8 mouse cellular contexts compared by ENCODE assay signal in the genomic region with DNA sequence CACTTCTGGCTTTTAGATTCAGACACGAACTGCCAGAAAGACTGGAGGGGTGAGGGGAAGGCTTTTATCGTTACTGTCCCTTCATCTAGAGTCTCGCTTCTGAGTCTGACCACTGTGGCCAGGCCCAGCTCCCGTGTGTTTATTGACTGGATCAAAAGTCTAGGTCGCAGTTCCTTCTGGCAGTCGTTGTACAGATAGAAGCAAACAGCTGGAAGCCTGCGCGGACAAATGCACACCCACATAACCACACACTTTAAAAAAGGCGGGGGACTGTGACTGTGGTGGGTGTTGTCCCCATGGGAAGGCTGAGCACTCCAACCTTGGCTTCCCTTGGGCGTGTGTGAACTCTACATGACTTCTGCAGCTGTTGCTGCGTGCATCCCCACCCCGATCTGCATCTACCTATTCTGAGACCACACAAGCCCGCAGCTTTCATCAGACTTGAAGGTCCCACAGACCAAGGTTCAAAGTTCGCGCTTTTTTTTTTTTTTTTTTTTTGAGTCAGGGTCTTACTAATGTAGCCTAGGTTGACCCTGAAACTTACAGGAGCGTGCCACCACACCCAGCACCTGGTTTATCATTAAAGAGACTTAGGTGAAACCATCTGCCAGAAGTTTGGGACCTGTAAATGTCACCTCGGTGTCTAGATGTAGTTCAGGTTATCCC. TPM values are rescaled to one million over a fixed set of nuclear protein-coding genes. Genes with fewer than 3 reads are reported as not detected.
A peak's percentile ranks its signal among the peaks of the same experiment; 100 is the strongest.
DNase-seq lines count a peak whose midpoint lies in the region; ATAC-seq and TF ChIP-seq lines count a peak whose summit lies in the region.

No protein-coding gene starts in this region.

- peak; percentile 36 for DNase-seq in 416B (ENCODE audit: low read depth)
- DNase-seq in forebrain, embryonic 10.5 days (ENCODE audit: extremely low spot score, low spot score) = no peak
- peak; percentile 51 for DNase-seq in heart, postnatal 4 days
- peak; percentile 50 for DNase-seq in limb, embryonic 11.5 days (ENCODE audit: low spot score)
- no peak for DNase-seq in layer of hippocampus, postnatal 25 days (ENCODE audit: extremely low spot score in 1 of 2, low spot score in 1 of 2)
- no peak for DNase-seq in right cerebral cortex, postnatal 25 days

- 17% methylated on average over 17 of the region's 17 CpGs for WGBS in forebrain, embryonic 10.5 days
- 14% methylated on average over 17 of the region's 17 CpGs for WGBS in limb, embryonic 11.5 days
- WGBS in midbrain, embryonic 13.5 days = 21% methylated on average over 17 of the region's 17 CpGs

- TF ChIP-seq CTCF in ES-Bruce4 (IDR thresholded peaks at IDR 0.05; ENCODE audit: low read depth, low read length) = no peak

- TF ChIP-seq POLR2A in ES-Bruce4 (IDR thresholded peaks at IDR 0.05; ENCODE audit: insufficient read depth, low read length) = no peak

- H3K27me3 ChIP-seq in ES-Bruce4 (ENCODE audit: control insufficient read depth, insufficient read depth, low read length, poor library complexity, severe bottlenecking) = no peaks in the 10 kb centered on the region
- peaks cover 80% of the 10 kb centered on the region for H3K27me3 ChIP-seq in forebrain, embryonic 10.5 days (ENCODE audit: poor library complexity, severe bottlenecking)
- H3K27me3 ChIP-seq in limb, embryonic 11.5 days (ENCODE audit: control insufficient read depth, insufficient read depth, low read length) = no peaks in the 10 kb centered on the region
- peaks cover 68% of the 10 kb centered on the region for H3K27me3 ChIP-seq in midbrain, embryonic 13.5 days

- H3K9ac ChIP-seq in ES-Bruce4 (ENCODE audit: low read depth, poor library complexity, severe bottlenecking) = peak overlapping the region; percentile 33
- H3K9ac ChIP-seq in limb, embryonic 11.5 days (ENCODE audit: low read length) = peak overlapping the region; percentile 19; the same call in 1 of the 2 replicates
- peak overlapping the region; percentile 64; the same call in 1 of the 2 replicates for H3K9ac ChIP-seq in midbrain, embryonic 13.5 days (replicated peaks)

- no peaks in the 10 kb centered on the region for H3K36me3 ChIP-seq in ES-Bruce4 (ENCODE audit: control insufficient read depth, insufficient read depth, low read length, poor library complexity, severe bottlenecking)
- H3K36me3 ChIP-seq in forebrain, embryonic 10.5 days (replicated peaks) = no peaks in the 10 kb centered on the region
- H3K36me3 ChIP-seq in limb, embryonic 11.5 days (ENCODE audit: control insufficient read depth, insufficient read depth, low read length) = no peaks in the 10 kb centered on the region
- no peaks in the 10 kb centered on the region for H3K36me3 ChIP-seq in midbrain, embryonic 13.5 days

- TF ChIP-seq EP300 in ES-Bruce4 (IDR thresholded peaks at IDR 0.05; ENCODE audit: insufficient read depth, low read depth, low read length) = peak; percentile 66

- H3K4me1 ChIP-seq in ES-Bruce4 (ENCODE audit: control insufficient read depth, insufficient read depth, low read length) = peaks cover 6% of the 10 kb centered on the region
- H3K4me1 ChIP-seq in forebrain, embryonic 10.5 days = peaks cover 54% of the 10 kb centered on the region
- peaks cover 20% of the 10 kb centered on the region for H3K4me1 ChIP-seq in limb, embryonic 11.5 days (ENCODE audit: control insufficient read depth, insufficient read depth, low read length)
- H3K4me1 ChIP-seq in midbrain, embryonic 13.5 days (replicated peaks) = peaks cover 19% of the 10 kb centered on the region

- peak overlapping the region; percentile 91 for H3K4me2 ChIP-seq in limb, embryonic 11.5 days (ENCODE audit: low read depth, severe bottlenecking)
- H3K4me2 ChIP-seq in midbrain, embryonic 13.5 days (replicated peaks) = peak overlapping the region; percentile 83

- H3K9me3 ChIP-seq in ES-Bruce4 (replicated peaks; ENCODE audit: control insufficient read depth, insufficient read depth, low read length, poor library complexity, severe bottlenecking) = no peaks in the 10 kb centered on the region
- H3K9me3 ChIP-seq in forebrain, embryonic 10.5 days = peaks cover 5% of the 10 kb centered on the region
- H3K9me3 ChIP-seq in limb, embryonic 11.5 days (ENCODE audit: control insufficient read depth, low read length) = no peaks in the 10 kb centered on the region
- H3K9me3 ChIP-seq in midbrain, embryonic 13.5 days = peaks cover 3% of the 10 kb centered on the region; the same call in 1 of the 2 replicates

- ATAC-seq in limb, embryonic 11.5 days (ENCODE audit: insufficient number of reproducible peaks, low FRiP score, low TSS enrichment, low read depth) = no peak; the same call in 1 of the 2 replicates
- no peak for ATAC-seq in midbrain, embryonic 13.5 days

- H3K4me3 ChIP-seq in ES-Bruce4 (ENCODE audit: low read depth, low read length) = peak overlapping the region; percentile 29
- peak overlapping the region; percentile 65 for H3K4me3 ChIP-seq in forebrain, embryonic 10.5 days
- 0 out of 2 replicates have a peak overlapping the region, but pooled peaks have one; percentile 38 for H3K4me3 ChIP-seq in limb, embryonic 11.5 days (ENCODE audit: low read depth, low read length)
- peak overlapping the region; percentile 46 for H3K4me3 ChIP-seq in midbrain, embryonic 13.5 days (replicated peaks)

- H3K27ac ChIP-seq in ES-Bruce4 (ENCODE audit: insufficient read depth, low read length) = peak overlapping the region; percentile 10; the same call in 1 of the 2 replicates
- peak overlapping the region; percentile 93 for H3K27ac ChIP-seq in forebrain, embryonic 10.5 days
- H3K27ac ChIP-seq in limb, embryonic 11.5 days (replicated peaks; ENCODE audit: low read depth, low read length) = peak overlapping the region; percentile 88
- no peak overlapping the region for H3K27ac ChIP-seq in midbrain, embryonic 13.5 days

RNA-seq across cellular contexts. Expression of a gene that starts 54.5 kb away (rescaled TPM):
- polyA plus RNA-seq in ES-Bruce4 (2011; ENCODE audit: insufficient read depth, insufficient read length, low read depth, missing spikeins) = 37.8 and 41.0 TPM in 2 replicates
- 42.5 and 49.0 TPM in 2 replicates for polyA plus RNA-seq in forebrain, embryonic 10.5 days (2016; fragmentation: Nextera tagmentation; extraction: Ambion mirVana)
- 10 to 100 TPM; 44.5 to 54.4 TPM for total RNA-seq in heart, postnatal 4 days (2021)
- polyA plus RNA-seq in limb, embryonic 11.5 days (2014; fragmentation: Nextera tagmentation; extraction: Ambion mirVana) = 71.0 and 71.8 TPM in 2 replicates
- 14.1 and 19.7 TPM in 2 replicates for polyA plus RNA-seq in midbrain, embryonic 13.5 days (2015; fragmentation: Nextera tagmentation; extraction: Ambion mirVana)
- total RNA-seq in layer of hippocampus, postnatal 25 days (2021) = 10 to 100 TPM; 18.0 to 24.2 TPM

Comparison
In these comparisons a context has a peak if more than half of its experiments do, and no peak if none do; other contexts are left out.
1. DNase-seq: peak in 416B (single experiment), heart, postnatal 4 days (single experiment) and limb, embryonic 11.5 days (single experiment); none in forebrain, embryonic 10.5 days (single experiment), layer of hippocampus, postnatal 25 days (0 of 2) and right cerebral cortex, postnatal 25 days (single experiment).
2. Peak in every context shown above with its lines, with median percentiles within 50 percentile points of each other: H3K4me3 ChIP-seq and H3K9ac ChIP-seq.